Mouse (Mus musculus) left cerebral cortex, postnatal 14 days (tissue): ENCODE data around the gene Drd4. TPM values are rescaled to one million over a fixed set of nuclear protein-coding genes. Genes with fewer than 3 reads are reported as not detected.
A peak's percentile ranks its signal among the peaks of the same experiment; 100 is the strongest.

Experiments
- DNase-seq, 2 experiments: peaks; one replicate each; pipeline ENCODE4 v3.0.0; 2021 to 2022; ENCODE audit warnings: low spot score in 2 of 2, mixed read lengths in 1 of 2
- intact Hi-C: fragments of 180-260 bp; cut with DNase I; formaldehyde crosslinking; loops from one replicate; pipeline ENCODE4 v1.15.1; 2025
- total RNA-seq, 2 experiments: library from RNA; stranded (reverse); gene quantifications; 2 replicates each; pipeline ENCODE4 v1.2.3; 2021

Gene Drd4
- total RNA-seq, 2 experiments from 2014 or later: 0.15 to 0.27 TPM

DNA sequence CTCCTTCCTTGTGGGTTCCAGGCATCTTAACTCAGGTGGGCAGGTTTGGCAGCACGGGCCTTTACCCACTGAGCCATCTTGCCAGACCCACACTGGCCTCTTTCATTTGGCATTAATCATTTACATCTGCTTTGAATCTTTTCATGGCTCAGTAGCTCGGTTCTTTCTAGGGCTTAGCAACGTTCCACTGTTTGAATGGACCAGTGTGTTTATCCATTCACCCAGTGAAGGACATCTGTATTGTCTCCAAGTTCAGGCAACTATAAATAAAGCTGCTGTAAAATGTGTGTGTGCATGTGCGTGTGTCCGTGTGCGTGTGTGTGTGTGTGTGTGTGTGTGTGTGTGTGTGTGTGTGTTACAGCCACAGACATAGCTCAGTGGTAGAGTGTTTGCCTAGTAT is 10.4 kb upstream of the Drd4 start:
- intact Hi-C loops: no loop called here

DNA sequence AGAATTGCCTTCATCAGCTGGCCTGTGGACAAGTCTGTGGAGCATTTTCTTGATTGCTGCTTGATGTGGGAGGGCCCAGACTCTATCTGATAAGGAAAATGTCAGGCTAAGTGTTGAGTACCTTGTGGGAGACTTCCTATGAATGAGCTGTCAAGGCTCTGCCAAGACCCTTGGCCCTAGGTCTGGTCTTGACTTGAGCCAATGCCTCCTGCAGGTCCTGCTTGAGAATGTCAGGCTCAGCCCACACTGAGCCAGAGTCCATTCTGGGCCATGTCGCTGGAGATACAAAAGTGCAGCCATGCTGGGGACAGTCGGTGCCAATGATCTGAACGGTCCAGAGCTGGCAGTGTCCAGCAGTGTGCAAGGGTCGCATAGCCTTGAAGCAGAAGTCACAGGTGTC is 9.1 kb upstream of the Drd4 start:
- no peak for DNase-seq
- intact Hi-C loops: no loop called here

More for the DNA sequence above, 10.4 kb upstream of the Drd4 start:
- DNase-seq: no peak

DNA sequence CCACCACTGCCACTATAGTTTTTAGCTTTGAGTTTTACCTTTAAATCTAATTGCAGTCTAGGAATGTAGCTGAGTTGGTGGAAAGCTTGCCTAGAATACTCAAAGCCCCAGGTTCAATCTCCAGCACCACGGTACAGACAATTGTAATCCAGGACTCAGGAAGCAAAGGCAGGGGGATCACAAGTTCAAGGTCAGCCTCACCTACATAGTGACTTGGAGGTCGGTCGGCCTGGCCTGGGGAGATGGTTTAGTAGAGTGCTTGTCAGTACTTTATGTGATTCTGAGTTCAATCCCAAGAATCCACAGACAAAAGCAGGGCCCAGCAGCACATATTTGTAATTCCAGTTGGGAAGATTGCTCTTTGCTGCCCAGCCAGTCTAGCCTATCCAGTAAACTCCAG is 3.8 kb upstream of the Drd4 start:
- no peak for DNase-seq
- intact Hi-C loops: no loop called here

DNA sequence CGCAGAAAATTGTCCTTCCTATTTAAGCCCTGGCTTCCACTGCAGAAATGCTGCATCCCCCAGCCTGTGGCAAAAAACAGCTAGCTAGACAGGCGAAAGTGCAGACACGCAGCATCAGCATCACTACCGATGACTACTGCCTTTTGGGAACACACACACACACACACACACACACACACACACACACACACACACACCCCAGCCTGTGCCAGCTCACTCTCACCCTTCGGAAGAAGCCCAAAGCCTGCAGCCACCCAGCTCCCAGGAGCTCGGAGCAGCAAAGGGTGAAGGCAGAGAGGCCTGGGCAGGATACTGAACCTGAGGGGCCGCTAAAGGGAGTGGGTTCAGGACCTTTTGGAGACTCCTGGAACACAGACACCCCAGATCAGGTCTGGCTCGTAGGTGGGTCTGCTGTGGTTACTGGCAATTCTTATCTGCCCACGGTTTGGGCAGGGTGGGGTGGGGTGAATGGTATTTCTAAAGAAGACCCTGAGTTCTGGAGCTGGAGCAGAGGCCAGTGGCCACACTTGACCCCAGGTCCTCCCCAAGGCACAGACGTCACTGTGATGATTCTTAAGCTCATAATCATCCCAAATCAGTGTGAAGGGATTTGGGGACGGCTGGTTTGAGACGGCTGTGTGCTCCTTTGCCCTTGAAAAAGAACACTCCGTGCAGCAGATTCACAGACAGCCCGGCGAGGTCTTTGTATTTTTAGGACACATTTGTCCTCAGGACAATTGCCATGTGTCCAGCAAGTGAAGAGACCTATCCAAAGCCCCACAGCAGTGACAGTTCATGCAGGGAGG is 980 bp downstream of the Drd4 start:
- intact Hi-C loops: no loop called here
- DNase-seq: peak in 1 of 2 experiments; percentile 44

DNA sequence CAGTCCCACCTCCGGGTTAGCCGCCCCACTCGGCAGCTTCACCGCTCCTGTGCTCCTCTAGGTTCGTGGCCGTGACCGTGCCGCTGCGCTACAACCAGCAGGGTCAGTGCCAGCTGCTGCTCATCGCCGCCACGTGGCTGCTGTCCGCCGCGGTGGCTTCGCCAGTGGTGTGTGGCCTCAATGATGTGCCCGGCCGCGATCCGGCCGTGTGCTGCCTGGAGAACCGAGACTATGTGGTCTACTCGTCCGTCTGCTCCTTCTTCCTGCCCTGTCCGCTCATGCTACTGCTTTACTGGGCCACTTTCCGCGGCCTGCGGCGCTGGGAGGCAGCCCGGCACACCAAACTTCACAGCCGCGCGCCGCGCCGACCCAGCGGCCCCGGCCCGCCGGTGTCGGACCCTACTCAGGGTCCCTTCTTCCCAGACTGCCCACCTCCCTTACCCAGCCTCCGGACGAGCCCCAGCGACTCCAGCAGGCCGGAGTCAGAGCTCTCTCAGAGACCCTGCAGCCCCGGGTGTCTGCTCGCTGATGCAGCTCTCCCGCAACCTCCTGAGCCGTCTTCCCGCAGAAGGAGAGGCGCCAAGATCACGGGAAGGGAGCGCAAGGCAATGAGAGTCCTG is 2.2 kb downstream of the Drd4 start:
- DNase-seq: no peak
- intact Hi-C loops: no loop called here

DNA sequence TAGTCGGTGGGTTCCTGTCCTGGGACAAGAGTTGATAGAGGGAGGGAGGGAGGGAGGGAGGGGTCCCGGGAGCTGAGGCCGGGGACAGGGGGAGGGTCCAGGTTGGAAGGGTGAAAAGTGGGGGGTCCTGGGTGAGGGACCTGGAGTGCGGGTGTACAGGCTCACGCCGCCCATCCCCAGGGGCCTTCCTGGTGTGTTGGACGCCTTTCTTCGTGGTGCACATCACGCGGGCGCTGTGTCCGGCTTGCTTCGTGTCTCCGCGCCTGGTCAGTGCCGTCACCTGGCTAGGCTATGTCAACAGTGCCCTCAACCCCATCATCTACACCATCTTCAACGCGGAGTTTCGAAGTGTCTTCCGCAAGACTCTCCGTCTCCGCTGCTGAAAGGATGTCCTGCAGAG is 2.7 kb downstream of the Drd4 start:
- intact Hi-C loops: no loop called here
- no peak for DNase-seq

DNA sequence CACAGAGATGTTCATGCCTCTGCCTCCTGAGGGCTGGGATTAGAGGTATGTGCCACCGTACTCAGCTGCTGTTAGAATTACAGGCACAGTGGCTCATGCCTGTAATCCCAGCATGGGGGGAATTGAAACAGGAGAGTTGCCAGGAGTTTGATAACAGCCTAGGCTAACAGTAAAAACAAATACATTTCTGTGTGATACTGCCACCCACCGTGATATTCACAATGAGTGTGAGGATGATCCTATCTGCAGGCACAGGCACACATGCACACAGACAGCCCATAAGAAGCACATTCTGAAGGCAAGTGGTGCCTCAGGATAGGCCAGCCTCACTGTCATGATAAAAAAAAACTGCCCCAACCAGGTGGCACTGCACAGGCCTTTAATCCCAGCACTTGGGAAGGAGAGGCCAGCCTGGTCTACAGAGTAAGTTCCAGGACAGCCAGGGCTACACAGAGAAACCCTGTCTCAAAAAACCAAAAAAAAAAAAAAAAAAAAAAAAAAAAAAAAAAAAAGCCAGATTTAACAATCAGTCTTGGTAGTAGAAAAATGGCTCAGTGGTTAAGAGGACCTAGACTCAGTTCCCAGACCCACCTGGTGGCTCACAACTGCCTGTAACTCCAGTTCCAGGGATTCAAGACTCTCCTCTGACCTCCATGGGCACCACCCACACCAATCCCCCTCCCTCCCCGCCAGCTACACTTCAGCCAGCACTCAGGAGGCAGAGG is 6.3 kb downstream of the Drd4 start:
- intact Hi-C loops: no loop called here
- DNase-seq: no peak

DNA sequence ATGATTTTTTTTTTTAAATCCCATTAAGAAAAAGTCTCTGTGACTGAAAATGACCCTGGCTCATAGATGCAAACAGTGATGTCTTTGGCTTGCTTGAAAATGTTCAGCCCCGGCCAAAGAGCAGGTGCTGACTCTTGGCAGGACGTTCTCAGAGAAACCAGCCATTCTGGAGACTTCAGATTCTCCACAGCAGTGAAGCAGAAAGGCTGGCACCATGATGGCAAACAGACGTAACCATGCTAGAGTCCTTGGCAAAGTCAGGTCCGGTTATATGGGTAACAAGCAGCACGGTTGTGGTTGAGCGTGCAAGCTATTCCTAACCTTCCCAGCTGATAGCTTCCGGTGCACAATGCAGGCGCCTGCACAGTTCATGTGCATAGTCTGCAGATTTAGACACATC is 7.4 kb downstream of the Drd4 start:
- DNase-seq: peak in 1 of 2 experiments; percentile 37
- intact Hi-C loops: no loop called here

DNA sequence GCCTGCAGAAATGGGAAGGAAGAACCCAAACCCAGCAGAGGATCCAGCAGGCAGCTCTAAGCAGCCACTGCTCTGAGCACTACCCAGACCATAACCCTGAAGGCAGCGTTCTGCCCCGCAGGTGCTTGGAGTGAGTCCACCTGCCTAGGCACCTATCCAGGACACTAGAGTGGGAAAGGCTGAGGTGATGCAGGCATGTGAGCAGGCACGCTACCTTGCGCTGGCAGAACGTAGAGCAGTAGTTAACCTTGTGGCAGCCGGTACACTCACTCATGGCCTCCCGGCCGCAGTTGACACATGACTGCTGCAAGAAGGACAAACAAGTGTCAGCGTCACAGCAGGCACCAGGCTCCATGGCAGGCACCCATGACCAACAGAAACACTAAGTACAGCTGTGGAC is 9.6 kb downstream of the Drd4 start:
- intact Hi-C loops: no loop called here
- DNase-seq: no peak

DNA sequence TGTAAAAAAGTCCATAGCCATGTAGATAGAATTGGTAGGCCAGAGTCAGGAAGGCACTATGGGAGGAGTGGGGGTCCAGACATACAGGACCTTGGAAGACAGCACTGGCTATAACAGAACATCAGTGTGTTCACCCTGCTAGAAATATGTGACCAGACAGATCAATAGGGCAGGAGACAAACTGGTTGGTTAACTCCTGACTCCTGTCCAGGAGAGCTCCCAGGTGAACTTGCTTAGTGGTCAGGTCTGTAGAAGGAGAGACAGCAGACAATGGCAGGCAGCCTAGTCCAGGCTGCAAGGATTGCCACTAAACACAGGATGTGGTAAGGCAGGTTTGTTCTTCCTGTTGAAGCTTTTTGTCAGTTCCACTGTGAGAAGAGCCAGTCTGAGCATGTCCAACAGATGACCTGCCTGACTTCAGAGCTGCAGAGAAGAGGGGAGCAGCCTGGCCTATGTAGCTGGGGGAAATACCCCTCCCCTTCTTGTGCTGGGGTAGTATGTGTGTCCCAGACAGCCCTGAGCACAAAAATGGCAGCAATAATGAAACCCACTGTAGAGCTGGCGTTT is 11.0 kb downstream of the Drd4 start:
- intact Hi-C loops: no loop called here
- no peak for DNase-seq

DNA sequence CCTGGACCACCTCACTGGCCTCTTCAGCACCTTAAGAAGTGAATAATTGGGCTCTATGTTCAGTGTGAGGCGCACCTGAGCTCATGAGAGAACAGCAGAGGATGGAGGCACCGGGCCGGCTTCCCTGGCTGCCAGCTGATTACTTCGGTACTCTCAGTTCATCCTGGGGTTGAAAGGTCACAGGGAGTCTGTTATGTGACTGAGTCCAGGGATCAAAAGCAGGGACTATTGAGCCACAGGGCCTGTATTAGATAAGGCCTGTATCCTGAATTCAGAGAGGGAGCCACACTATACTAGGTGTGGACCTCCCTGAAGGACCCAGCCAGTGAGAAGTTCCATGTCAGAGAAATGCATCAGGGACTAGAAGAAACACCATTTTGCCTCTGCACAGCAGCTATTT is 12.7 kb downstream of the Drd4 start:
- intact Hi-C loops: no loop called here
- DNase-seq: no peak

DNA sequence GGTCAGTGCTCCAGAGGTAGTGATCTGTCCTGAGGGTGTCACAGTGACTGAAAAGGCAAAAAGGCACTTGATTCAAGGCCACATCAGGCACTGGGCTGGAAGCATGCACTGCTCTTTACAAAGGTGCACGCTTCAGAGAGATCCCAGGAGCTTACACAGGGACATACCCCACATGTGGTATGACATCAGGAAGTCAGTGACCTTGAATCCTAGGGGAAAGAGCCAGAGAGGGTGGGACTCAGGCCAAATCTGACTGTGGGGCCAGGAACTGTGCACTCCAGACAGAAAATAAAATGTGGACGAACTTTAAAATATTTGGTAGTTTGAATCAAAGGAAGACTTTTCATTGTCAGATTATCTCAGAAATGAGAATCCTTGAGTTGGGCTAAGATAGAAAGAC is 22.6 kb downstream of the Drd4 start:
- intact Hi-C loops: loop anchor here (10.0 kb wide), 1 partner anchor 60 kb away; no protein-coding TSS in a partner anchor

DNA sequence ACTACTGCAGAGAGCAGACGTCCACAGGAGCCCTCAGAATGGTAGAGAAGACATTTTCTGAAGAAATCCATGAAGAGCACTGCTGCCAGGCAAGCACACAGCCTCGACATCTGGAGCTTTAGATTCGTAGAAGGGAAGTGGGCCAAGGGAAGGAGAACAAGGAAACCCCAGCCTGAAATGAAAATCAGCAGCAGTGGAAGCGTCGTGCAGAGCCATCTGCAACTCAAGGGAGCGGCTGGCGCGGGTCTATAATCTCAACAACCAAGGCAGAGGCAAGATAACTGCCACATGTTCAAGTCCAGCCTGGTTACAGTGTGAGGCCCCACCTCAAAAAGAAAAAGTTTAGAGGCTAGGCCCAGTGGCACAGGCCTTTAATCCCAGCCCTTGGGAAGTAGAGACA is 23.3 kb downstream of the Drd4 start:
- intact Hi-C loops: loop anchor here (10.0 kb wide), 1 partner anchor 60 kb away; no protein-coding TSS in a partner anchor
- peak; percentile 52 to 55 for DNase-seq

More for the DNA sequence above, 22.6 kb downstream of the Drd4 start:
- DNase-seq: no peak

DNA sequence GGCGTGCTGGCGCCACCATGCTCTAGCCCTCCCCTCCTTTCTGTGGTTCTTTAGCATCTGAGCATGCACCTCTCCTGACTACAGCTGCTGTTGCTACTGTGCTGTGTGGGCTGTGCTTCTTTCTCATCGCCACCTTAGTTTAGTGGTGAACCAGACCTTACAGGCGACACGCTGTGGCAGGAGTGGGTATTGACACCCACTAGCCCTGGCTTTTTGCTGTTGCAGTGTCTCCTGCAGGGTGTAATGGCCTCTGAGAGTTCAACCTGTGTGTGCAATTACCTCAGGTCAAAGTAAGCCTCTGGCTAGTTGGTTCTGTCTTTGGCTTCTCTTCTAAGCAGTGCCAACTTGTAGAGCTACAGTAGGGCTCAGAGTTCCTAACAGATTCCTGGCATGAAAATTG is 24.2 kb downstream of the Drd4 start:
- intact Hi-C loops: loop anchor here (10.0 kb wide), 1 partner anchor 61 kb away; no protein-coding TSS in a partner anchor
- DNase-seq: peak; percentile 34 to 50

DNA sequence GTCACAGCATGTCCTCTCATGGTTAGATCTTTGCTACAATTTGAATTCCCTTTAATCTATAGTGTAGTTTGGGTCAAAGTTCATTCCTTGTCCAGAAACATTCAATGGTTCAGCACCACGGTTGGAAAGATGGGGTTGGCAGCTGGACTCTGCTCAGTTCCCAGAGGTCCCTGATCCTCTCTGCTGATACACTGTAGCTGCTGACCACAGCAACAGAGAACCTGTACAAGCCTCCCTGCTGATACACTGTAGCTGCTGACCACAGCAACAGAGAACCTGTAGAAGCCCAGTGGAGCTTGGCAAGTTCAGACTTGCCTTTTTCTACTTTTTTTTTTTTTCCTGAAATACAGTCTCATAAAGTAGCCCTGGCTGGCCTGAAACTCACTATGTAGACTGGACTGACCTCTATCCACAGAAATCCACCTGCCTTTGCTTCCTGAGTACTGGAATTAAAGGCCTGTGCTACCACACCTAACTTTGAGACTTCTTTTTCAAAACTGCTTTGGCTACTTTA is 25.9 kb downstream of the Drd4 start:
- no peak for DNase-seq
- intact Hi-C loops: loop anchor here (10.0 kb wide), 1 partner anchor 63 kb away; no protein-coding TSS in a partner anchor

DNA sequence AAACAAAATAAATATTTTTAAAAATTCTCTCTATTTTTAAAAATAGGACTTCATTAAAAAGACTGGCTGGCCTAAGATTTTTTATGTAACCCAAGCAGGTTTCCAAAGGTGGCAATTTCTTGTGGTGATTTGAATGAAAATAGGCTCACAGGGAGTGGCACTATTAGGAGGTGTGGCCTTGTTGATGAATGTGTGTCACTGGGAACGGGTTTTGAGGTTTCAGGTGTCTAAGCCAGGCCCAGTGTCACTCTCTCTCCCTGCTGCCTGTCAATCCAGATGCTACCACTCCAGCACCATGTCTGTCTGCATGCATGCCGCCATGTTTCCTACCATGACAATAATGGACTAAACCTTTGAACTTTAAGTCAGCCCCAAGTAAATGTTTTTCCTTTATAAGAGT is 27.6 kb downstream of the Drd4 start:
- intact Hi-C loops: loop anchor here (10.0 kb wide), 1 partner anchor 65 kb away; no protein-coding TSS in a partner anchor
- DNase-seq: no peak

DNA sequence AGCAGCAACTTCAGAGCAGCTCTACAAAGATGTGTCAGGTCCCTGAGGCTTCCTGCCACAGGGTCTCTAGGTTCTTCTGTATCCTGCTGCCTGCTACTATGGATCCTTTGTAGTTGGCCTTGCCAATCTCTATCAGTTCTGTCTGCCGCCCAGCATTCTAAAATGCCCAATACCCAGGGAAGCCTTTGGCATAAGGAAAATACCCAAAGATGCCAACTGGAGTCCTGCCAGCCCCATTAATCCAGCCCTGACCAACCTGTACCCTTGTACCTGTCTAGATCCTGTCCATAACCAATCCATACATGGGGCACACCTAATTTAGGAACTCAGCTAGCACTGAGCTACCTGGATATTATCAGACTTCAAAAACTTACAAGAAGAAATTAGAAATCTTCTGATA is 32.9 kb downstream of the Drd4 start:
- intact Hi-C loops: loop anchor here (5.0 kb wide), 1 partner anchor 38 kb away; no protein-coding TSS in a partner anchor
- DNase-seq: no peak

DNA sequence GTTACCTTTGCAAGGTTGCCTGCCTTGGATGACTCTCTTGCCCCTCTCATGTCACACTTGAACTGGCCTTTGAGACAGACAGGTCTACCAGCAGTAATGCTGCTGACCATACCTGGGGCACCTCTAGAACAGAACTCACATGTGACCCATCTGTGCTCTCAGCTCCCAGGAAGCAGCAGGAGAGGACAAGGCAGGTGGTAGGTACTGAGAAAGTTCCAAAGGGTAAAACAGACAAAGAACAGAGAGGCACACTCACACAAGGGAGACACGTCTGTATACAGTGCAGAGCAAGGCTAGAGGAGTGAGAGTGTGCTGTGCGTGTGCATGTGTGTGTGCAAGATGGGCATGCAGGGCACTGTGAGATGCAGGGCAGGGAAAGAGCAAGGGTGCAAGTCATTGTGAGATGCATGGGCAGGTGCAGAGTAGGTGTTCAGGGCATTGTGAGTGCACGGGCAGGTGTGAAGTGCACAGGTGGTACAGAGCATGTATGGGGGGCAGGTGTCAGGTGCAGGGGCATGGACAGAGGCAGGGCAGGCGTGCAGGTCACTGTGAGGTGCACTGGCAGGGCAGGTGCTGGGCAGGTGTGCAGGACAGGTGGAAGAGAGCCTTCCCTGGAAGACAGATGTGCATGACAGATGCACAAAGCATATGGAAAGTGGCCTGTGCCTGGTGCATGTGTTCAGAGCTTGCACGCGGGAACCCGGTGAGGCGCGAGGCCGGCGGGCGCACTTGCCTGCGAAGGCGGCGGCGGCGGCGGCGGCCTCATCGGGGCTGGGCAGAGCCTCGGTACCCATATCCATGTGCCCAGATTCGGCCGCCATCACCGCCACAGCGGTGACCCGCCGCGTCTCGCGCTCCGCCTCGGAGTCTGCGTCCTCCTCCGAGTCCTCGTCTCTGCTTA is 35.0 kb downstream of the Drd4 start:
- intact Hi-C loops: loop anchor here (5.0 kb wide), 1 partner anchor 36 kb away; no protein-coding TSS in a partner anchor
- peak in 1 of 2 experiments; percentile 30 for DNase-seq
